Mouse (Mus musculus) forebrain, postnatal 0 days (tissue): ENCODE measurements at regions not wholly inside any gene's neighbourhood (a gene's known extent, or its start where the extent isn't known, plus 50 kb on each side); places are given as distances from the start of the nearest gene placed in this dataset.

Experiments
- ATAC-seq: fragments of 200-750 bp; cut with Nextera tagmentation; 2 replicates; pipeline ENCODE4 v1.8.0; 2017; ENCODE audit warnings: mild to moderate bottlenecking, moderate library complexity
- DNase-seq: peaks from one replicate; pipeline ENCODE4 v3.0.0-alpha.2; 2015
- H3K27ac ChIP-seq: fragments of 300-500 bp; sonication (generic); 2 replicates; pipeline ENCODE4 v1.5.1; 2014; ENCODE audit warnings: low read depth, mild to moderate bottlenecking, antibody characterized with exemption, low read length, moderate library complexity, mixed read lengths
- H3K27me3 ChIP-seq: fragments of 300-500 bp; sonication (generic); 2 replicates; pipeline ENCODE4 v1.6.1; 2014; ENCODE audit warnings: mild to moderate bottlenecking, low read length, mixed read lengths; ENCODE audit not compliant: insufficient read depth
- H3K36me3 ChIP-seq: fragments of 300-500 bp; sonication (generic); 2 replicates; pipeline ENCODE4 v1.6.1; 2014; ENCODE audit warnings: mild to moderate bottlenecking, moderate library complexity; ENCODE audit not compliant: insufficient read depth
- H3K4me1 ChIP-seq: fragments of 300-500 bp; sonication (generic); 2 replicates; pipeline ENCODE4 v1.6.1; 2014; ENCODE audit warnings: antibody characterized with exemption; ENCODE audit not compliant: insufficient read depth
- H3K4me2 ChIP-seq: fragments of 300-500 bp; sonication (generic); 2 replicates; pipeline ENCODE4 v1.6.1; 2014; ENCODE audit warnings: low read depth, mild to moderate bottlenecking, moderate library complexity
- H3K4me3 ChIP-seq: fragments of 300-500 bp; sonication (generic); 2 replicates; pipeline ENCODE4 v1.5.1; 2014; ENCODE audit warnings: low read depth, low read length, mixed read lengths
- H3K9ac ChIP-seq: fragments of 300-500 bp; sonication (generic); 2 replicates; pipeline ENCODE4 v1.6.1; 2014; ENCODE audit warnings: mild to moderate bottlenecking
- H3K9me3 ChIP-seq: fragments of 300-500 bp; sonication (generic); 2 replicates; pipeline ENCODE4 v1.6.1; 2016; ENCODE audit warnings: low read length
- CTCF ChIP-seq: sonication (generic); IDR thresholded peaks from 2 replicates; pipeline ENCODE4 v1.5.1; 2016; ENCODE audit warnings: antibody characterized with exemption, control low read depth, low read depth
- WGBS: fragments of 180-500 bp; shearing (Covaris S2); extraction: QIAGEN DNeasy Blood & Tissue Kit; methylation state at CpG from one replicate; pipeline ENCODE4 v1.1.7; 2014; 5-methylcytosine and 5-hydroxymethylcytosine counted together

DNA sequence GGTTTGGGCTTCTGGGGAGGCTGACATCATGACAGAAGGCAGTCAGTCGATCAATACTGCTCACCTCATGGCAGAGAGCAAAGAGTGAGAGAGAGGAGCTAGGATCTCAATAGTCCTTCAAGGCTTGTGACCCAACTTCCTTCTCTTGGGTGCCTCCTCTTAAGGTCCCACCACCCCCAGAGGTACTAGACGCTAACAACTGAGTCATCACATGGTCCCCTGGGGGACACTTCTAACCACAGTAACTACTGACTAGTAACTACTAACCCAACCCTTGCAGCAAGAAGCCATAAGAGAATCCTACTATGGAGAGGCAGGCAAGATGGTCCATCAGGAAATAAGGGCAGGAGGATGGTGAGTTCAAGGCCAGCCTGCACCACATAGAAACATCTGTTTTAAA is 69.5 kb upstream of the Fbxo11 start:
- ATAC-seq = no peak
- no peak overlapping the region for H3K4me3 ChIP-seq
- H3K4me2 ChIP-seq = no peak overlapping the region
- no peak for TF ChIP-seq CTCF
- no peaks in the 10 kb centered on the region for H3K4me1 ChIP-seq
- no peaks in the 10 kb centered on the region for H3K27me3 ChIP-seq
- WGBS = 97% methylated on average over 2 of the region's 2 CpGs
- no peak overlapping the region for H3K27ac ChIP-seq
- no peak for DNase-seq
- H3K9me3 ChIP-seq = no peaks in the 10 kb centered on the region
- H3K9ac ChIP-seq = no peak overlapping the region
- H3K36me3 ChIP-seq = no peaks in the 10 kb centered on the region

DNA sequence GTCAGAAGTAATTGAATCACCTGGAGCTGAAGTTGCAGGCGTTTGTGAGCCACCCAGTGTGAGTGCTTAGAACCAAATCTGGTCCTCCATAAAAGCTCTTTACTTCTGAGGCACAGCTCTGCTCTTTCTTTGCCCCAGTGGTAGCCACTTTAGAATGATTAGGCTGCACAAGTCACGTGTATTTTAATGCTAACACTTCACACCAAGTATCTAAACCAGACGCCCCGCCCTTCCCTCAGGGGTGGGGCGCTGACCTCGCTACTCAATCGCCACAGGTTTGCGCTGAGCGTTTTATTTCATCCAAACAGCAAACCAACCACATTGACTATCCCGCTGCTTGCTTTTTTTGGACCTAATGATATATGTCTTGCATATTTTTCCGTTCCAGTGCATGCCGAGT is 76.4 kb upstream of the Fbxo11 start:
- 52% methylated on average over 12 of the region's 12 CpGs for WGBS
- no peaks in the 10 kb centered on the region for H3K9me3 ChIP-seq
- no peak for TF ChIP-seq CTCF

DNA sequence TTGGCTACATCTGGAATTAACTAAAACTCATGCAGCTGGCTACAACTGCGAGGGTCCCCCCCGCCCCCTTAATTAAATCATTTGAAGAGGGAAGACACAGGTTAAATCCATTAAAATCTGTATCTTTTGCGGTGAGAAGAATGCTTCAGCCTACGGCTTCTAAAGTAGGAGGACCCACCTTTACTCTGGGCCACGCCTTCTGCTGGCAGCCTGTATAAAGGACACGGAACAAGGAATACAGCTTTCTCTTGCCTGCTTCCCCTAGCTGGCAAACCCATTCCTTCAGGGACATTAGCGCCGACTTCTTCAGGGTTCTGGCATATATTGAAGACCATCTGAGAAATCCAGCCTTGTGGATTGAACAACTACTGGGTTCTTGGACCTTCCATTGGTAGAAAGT is 76.9 kb upstream of the Fbxo11 start:
- TF ChIP-seq CTCF = no peak
- Histone ChIP-seq H3K27me3 (no peaks in the 10 kb centered on the region), H3K27ac (no peak overlapping the region), H3K9ac (no peak overlapping the region), H3K4me1 (no peaks in the 10 kb centered on the region), H3K4me2 (no peak overlapping the region), H3K36me3 (no peaks in the 10 kb centered on the region), H3K9me3 (no peaks in the 10 kb centered on the region), H3K4me3 (no peak overlapping the region)
- ATAC-seq (no peak), DNase-seq (no peak)
- WGBS = 48% methylated on average over 8 of the region's 8 CpGs

More for the DNA sequence above, 76.4 kb upstream of the Fbxo11 start:
- no peaks in the 10 kb centered on the region for H3K27me3 ChIP-seq
- ATAC-seq (no peak), DNase-seq (no peak)
- H3K4me1 ChIP-seq = no peaks in the 10 kb centered on the region
- no peak overlapping the region for H3K4me3 ChIP-seq
- no peaks in the 10 kb centered on the region for H3K36me3 ChIP-seq
- H3K4me2 ChIP-seq = no peak overlapping the region
- H3K27ac ChIP-seq = no peak overlapping the region
- no peak overlapping the region for H3K9ac ChIP-seq

DNA sequence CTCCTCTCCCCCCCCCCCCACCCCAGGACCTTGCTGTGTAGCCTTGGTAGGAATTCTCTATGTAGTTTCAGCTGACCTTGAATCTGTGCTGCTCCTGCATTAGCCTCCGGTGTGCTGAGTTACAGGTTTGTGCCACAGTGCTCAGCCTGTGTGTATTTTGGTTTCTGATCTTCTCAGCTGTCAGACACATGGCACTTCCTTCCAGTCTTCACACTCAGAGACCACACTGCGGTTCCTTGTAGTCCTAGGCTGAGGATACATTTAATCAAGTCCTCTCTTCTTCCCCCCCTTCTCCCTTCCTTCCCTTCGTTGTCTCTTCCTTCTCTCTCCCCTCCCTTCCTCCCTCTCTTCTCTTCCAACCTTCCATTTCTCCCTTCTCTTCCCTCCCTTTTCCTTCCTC is 77.7 kb upstream of the Fbxo11 start:
- Histone ChIP-seq H3K4me2 (no peak overlapping the region), H3K4me1 (no peaks in the 10 kb centered on the region), H3K9me3 (no peaks in the 10 kb centered on the region), H3K36me3 (no peaks in the 10 kb centered on the region), H3K9ac (no peak overlapping the region), H3K27ac (no peak overlapping the region), H3K27me3 (no peaks in the 10 kb centered on the region), H3K4me3 (no peak overlapping the region)
- WGBS = 87% methylated on average over 3 of the region's 3 CpGs
- ATAC-seq = no peak
- no peak for TF ChIP-seq CTCF
- DNase-seq = no peak

DNA sequence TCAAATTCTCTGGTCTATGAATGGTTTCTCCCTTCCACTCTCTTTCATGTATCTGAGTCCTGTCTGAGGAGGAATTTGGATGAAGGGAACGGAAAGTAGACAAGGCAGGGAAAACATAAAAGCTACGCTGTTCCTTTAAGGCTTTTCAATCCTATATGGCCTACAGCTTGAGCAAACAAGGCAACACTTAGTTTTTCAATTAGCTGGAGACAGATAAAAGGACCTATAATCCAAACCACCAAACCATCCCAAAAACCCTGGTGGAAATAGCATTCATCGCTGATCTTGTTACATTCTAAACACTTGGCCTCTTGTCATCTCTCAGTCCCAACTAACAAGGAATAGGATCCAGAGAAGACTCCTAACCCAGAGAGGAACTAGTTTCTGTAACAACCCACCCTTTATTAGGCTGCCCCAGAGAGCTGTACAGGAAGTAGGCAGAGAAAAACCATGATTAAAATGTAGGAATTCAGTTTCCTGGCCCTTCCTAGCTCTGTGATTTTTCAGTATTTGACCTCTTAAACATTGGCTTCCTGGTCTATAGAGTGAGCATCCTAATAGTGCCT is 78.4 kb upstream of the Fbxo11 start:
- H3K9me3 ChIP-seq = no peaks in the 10 kb centered on the region
- no peaks in the 10 kb centered on the region for H3K36me3 ChIP-seq
- no peak for TF ChIP-seq CTCF
- no peaks in the 10 kb centered on the region for H3K4me1 ChIP-seq
- no peak overlapping the region for H3K27ac ChIP-seq
- no peaks in the 10 kb centered on the region for H3K27me3 ChIP-seq
- no peak for DNase-seq
- H3K4me3 ChIP-seq = no peak overlapping the region
- H3K4me2 ChIP-seq = no peak overlapping the region
- WGBS = 81% methylated on average over 3 of the region's 3 CpGs
- no peak for ATAC-seq
- H3K9ac ChIP-seq = no peak overlapping the region

DNA sequence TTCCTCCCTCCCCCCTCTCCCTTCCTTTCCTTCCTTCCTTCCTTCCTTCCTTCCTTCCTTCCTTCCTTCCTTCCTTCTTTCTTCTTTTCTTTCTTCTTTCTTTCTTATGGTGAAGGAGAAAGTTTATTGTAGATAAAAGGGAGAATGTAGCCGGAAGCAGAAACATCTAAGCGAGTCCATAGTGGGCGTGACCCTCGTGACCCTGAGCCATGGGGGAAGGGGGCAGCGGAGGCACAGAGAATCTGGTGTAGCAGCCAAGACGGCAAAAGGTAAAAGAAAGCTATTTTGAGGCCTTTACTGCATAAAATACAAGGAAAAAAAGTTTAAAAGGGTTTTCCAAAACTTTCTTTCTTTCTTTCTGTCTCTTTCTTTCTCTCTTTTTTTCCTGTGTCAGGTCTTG is 93.5 kb upstream of the Fbxo11 start:
- Histone ChIP-seq H3K4me1 (no peaks in the 10 kb centered on the region), H3K9ac (no peak overlapping the region), H3K4me3 (no peak overlapping the region), H3K4me2 (no peak overlapping the region), H3K36me3 (no peaks in the 10 kb centered on the region), H3K9me3 (no peaks in the 10 kb centered on the region), H3K27ac (no peak overlapping the region), H3K27me3 (no peaks in the 10 kb centered on the region)
- no peak for ATAC-seq
- no peak for DNase-seq
- 24% methylated on average over 6 of the region's 6 CpGs for WGBS
- TF ChIP-seq CTCF = no peak

DNA sequence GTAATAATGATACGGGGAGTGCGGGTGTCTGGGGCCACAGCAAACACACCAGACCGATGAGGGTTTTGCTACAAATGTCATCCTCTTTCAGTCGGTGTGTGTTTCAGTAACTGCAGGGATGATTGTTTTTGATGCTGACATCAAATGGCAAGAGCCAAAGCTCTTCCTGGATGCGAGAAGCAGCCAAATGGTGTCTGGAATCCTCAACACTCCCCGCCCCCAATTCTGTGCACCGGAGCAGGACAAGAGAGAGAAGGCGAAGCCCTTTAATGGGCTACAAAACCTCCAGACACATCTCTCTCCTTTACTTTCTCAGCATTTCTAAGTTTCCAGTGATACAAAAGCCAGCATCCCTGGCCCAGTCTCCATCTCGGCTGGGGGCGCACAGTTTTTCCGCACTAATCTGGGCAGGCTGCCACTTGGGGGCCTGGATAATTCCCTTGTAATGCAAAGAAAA is 94.1 kb upstream of the Fbxo11 start:
- no peak for TF ChIP-seq CTCF
- WGBS = 8% methylated on average over 11 of the region's 11 CpGs
- ATAC-seq (no peak), DNase-seq (peak; percentile 15)
- no peaks in the 10 kb centered on the region for H3K36me3 ChIP-seq
- no peak overlapping the region for H3K27ac ChIP-seq
- no peaks in the 10 kb centered on the region for H3K9me3 ChIP-seq
- H3K4me1 ChIP-seq = no peaks in the 10 kb centered on the region
- no peaks in the 10 kb centered on the region for H3K27me3 ChIP-seq
- H3K4me3 ChIP-seq = no peak overlapping the region
- peak overlapping the region; percentile 26 for H3K4me2 ChIP-seq
- no peak overlapping the region for H3K9ac ChIP-seq
